Mouse (Mus musculus): Measurements from ENCODE around the gene Olfr1396.

- TF ChIP-seq CTCF (IDR thresholded peaks at IDR 0.05; ENCODE audit: extremely low read depth, insufficient read depth, insufficient read length, insufficient replicate concordance) (no peak), POLR2A (IDR thresholded peaks at IDR 0.05; ENCODE audit: low read depth, low read length) (no peak)
These were observed 23.5 kb downstream of the Olfr1396 start for GRCm38 (mm10) chr11:49091171-49091570.
